Mouse (Mus musculus) brain, adult 2 months (tissue): ENCODE results near the gene Cacna1a.

ENCODE experiments used
- DNase-seq: peaks from one replicate; pipeline ENCODE4 v3.0.0; 2011; ENCODE audit warnings: low read depth, low spot score

The Cacna1a gene

GRCm38 (mm10) chr8:84413886-84414851 lies 25.9 kb downstream of the Cacna1a start:
- peak; percentile 92 for DNase-seq

GRCm38 (mm10) chr8:84414918-84415317 lies 26.7 kb downstream of the Cacna1a start:
- DNase-seq, result peak; percentile 67

DNA sequence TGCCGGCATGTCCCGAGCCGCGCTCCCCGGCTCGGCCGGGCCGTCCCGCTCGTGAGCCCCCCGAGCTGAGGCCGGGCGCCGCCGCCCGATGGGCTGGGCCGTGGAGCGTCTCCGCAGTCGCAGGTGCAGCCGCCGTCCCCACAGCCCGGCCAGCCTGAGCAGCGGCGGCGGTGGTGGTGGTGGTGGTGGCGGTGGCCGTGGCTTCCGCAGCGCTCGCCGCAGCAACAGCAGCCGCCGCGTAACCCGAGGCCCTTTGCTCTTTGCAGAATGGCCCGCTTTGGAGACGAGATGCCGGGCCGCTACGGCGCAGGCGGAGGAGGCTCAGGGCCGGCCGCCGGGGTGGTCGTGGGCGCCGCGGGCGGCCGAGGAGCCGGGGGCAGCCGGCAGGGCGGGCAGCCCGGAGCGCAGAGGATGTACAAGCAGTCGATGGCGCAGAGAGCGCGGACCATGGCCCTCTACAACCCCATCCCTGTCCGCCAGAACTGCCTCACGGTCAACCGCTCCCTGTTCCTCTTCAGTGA lies 27.2 kb downstream of the Cacna1a start:
- DNase-seq, result peak; percentile 55

GRCm38 (mm10) chr8:84416041-84416440 lies 27.8 kb downstream of the Cacna1a start:
- peak; percentile 56 for DNase-seq

DNA sequence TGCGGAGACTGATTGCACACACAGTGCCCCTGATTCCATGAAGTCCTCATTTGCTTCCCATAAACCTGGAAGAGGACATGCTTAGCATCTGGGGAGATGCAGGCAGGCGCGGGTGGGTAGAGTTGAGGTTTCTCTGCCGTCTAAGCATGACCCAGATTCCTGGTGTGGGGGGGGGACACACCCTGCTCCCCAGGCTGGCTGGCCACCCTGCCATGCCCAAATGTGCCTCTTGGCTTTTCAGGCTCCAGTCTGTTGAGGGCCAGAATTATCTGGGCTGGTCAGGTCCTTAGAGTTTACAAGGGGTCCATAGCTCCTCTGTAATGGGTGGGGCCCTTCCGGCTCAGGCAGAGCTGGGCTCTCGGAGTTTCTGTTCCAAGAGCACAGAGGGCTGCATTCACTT lies 28.7 kb downstream of the Cacna1a start:
- DNase-seq, result peak; percentile 72

DNA sequence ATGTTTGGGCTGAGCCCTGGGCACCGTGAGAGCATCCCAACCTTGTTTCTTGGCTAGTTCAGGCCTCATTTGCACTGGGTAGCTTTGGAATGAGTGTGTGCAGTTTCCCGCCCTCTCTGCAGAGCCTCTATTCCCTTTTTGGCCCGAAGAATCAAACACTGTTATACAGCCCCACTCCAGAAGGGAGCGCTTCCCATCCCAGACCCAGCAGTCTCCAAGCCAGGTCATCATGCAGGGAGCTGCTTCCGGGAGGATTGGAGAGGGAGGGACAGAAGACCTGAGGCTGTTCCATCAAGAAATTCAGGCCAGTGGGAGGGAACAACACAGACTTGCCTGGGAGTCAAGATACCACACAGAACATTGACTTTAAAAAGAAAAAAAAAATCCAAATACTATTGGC lies 29.6 kb downstream of the Cacna1a start:
- peak; percentile 94 for DNase-seq

DNA sequence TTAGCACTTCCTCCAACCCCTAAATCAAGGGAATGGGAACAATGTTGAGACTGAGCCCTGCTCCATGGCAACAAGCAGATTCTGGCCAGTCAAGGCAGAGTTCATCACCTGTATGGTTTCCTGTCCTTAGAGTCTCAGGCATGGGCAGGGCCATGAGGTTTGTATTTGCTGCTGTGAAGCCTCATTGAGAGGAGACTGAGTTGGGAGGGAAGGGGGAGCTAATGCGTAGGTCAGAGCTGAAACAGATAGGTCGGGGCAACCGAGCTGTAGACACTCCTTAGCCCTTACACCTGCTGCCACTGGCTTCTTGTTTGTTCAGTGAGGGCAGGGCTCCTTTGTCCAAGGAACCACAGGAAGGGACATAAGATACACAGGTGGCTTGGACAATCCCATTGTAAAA lies 36.2 kb downstream of the Cacna1a start:
- no peak for DNase-seq

DNA sequence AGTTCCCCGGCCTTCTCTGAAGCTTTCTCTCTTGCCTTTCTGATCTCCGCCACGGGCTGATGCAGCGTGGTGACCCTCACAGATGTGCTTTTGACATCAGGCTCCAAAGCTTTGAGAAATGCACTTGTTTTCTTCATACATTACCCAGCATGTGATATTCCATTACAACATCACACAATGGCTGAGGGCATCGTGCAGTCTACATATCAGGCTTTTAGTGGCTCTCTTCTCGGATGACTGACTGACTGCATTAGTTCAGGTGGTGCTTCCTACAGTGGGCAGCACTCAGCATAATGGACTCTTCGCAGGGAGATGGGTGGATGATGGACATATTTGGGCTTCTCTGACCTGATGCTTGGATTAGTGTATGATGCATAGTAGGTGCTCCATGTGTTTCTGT lies 37.8 kb downstream of the Cacna1a start:
- DNase-seq, result no peak

DNA sequence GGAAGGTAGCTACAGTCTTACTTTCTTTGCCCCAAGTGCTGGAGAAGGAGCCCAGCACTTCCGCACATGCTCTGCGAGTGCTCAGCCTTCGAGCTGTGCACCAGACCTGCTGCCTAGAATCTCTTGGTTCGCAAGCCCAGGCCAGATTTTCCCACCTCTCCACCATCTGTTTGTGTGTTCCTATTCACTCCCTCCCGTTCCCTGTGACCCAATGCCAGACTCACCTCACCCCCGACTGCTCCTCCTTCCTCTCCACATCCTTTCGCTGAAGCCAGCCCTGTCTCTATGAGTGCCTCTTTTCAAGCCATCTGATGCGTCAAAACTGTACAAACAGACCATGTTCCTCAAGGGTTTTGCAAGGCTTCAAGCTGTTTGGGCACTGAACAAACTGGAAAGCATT lies 38.3 kb downstream of the Cacna1a start:
- DNase-seq, result peak; percentile 99

- peak; percentile 91 for DNase-seq
Measured at GRCm38 (mm10) chr8:84428034-84428433, 39.8 kb downstream of the Cacna1a start.

GRCm38 (mm10) chr8:84429014-84429413 lies 40.8 kb downstream of the Cacna1a start:
- DNase-seq, result no peak

GRCm38 (mm10) chr8:84429492-84429891 lies 41.3 kb downstream of the Cacna1a start:
- peak; percentile 84 for DNase-seq

GRCm38 (mm10) chr8:84435370-84435769 lies 47.1 kb downstream of the Cacna1a start:
- DNase-seq, result no peak

GRCm38 (mm10) chr8:84439813-84440212 lies 51.6 kb downstream of the Cacna1a start:
- DNase-seq, result peak; percentile 94

GRCm38 (mm10) chr8:84442043-84442442 lies 53.8 kb downstream of the Cacna1a start:
- DNase-seq, result no peak

DNA sequence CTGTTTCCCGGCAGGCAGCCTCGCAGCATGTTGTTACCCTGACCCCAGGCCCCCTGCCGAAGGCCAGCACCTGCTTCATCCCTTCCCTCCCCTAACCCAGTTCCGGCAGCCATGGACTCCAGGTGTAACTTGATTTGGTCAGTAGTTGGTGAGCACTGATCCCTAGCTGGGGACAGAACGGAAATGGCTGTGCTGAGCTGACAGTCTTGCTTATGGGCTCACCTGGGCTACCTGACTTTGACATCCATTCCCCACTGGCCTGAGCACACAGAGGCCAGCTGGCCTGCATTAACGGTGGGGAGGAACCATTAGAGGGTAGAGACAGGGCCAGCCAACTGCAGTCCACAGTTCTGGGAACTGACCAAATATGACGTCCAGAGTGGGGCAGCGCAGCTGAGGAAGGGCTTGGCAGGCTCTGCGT lies 58.3 kb downstream of the Cacna1a start:
- DNase-seq, result peak; percentile 87

DNA sequence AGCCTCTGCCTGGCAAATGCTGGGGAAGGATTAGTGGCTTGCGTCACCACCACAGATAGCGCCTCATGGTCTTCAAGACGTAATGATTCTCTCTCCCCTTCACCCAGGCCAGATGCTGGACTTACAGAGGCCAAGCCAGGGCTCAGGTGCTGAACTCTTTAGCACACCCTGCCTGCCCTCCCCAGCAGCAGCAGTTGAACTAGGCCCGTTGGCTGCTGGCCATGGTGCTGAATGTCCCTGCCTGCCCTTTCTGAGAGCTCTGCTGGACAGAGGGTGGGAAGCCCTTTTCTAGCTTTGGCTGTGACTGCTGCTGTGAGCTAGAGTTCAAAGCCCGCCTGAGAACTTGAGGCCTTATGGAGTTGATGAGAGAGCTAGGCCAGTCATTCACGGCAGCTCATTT lies 66.3 kb downstream of the Cacna1a start:
- DNase-seq, result peak; percentile 47

DNA sequence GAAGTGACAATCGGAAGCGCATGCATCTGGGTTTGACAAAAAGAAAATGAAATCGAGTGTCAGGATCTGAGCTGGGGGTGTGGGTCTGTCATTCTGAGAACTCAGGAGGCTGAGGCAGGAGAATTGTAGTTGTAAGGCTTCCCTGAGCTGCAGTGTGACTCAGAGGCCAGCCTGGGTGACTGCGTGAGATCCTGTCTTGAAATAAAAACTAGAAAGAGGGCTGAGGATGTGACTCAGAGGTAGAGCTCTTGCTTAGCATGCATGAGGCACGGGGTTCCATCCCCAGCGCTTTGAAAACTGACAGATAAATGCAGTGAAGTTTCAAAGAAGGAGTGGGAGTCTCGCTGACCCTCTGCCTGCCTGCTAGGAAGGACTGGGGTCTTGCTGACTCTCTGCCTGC lies 70.6 kb downstream of the Cacna1a start:
- peak; percentile 89 for DNase-seq

DNA sequence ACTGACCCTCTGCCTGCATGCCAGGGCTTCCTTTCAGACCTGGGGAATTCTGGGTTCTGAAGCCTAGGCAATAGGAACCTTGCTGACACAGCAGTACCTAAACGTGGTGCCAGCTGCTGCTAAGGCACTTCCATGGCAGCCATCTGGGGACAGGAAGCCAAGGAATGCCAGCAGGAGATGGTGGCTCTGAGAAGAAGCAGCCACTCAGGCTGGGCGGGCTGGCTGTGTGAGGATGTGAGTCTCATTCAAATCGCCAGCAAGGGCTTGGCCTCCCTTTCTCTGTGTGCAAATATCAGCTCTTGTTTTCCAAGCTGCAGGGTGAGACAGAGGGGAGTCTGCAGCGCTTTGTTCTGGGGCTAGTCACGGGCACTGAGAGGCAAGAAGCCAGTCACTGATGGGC lies 71.0 kb downstream of the Cacna1a start:
- peak; percentile 92 for DNase-seq

DNA sequence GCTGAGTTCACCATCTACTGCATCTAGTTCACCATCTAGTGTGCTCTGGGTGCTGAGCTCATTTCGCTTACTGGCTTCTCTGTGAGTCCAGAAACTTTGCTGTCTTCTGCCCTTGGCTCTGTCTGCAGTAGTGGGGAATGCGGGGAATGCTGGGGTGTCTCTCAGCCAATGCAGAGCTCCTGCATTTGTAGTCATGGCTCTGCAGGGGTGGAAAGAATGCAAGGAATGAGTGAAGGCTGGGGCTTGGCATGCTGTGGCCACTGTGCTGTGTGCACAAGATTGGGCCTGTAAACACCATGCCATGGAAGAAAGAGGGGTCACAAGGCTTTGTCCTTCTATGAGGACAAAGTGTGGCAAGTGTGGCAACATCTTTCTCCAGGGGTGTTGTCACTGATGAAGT lies 72.5 kb downstream of the Cacna1a start:
- DNase-seq, result no peak

- DNase-seq, result peak; percentile 96
Measured at GRCm38 (mm10) chr8:84466932-84467331, 78.7 kb downstream of the Cacna1a start.

DNA sequence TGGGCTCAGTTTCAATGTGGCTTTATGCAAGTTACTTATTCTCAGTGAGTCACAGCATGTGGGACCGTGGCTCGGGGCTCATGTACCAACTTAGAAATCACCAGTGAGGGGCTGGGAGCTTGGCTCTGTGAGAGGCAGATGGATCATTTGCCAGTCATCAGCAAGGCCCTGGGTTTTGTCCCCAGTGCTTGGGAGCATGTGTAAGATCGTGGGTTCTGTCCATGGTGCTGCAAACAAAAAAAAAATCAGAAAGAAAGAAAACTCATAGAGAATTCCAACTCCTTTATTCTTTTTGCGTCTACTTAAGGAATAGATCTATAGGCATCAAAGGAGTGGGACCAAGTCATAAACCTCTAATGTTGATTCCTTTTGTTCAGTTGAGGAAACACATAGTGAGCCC lies 80.8 kb downstream of the Cacna1a start:
- DNase-seq, result peak; percentile 48
